Mouse (Mus musculus) neural tube, embryonic 13.5 days (tissue): ENCODE results near the gene Gpr156. TPM values are rescaled to one million over a fixed set of nuclear protein-coding genes. Genes with fewer than 3 reads are reported as not detected.
A peak's percentile ranks its signal among the peaks of the same experiment; 100 is the strongest.

Source experiments
- ATAC-seq: fragments of 200-750 bp; cut with Nextera tagmentation; 2 replicates; pipeline ENCODE4 v1.8.0; 2017; ENCODE audit warnings: low read depth, mild to moderate bottlenecking, moderate TSS enrichment, moderate library complexity
- H3K27ac ChIP-seq: fragments of 300-500 bp; sonication (generic); replicated peaks from 2 replicates; pipeline ENCODE4 v1.5.1; 2015; ENCODE audit warnings: moderate library complexity, mild to moderate bottlenecking, inconsistent platforms
- H3K27me3 ChIP-seq: fragments of 300-500 bp; sonication (generic); 2 replicates; pipeline ENCODE4 v1.6.1; 2015; ENCODE audit warnings: mild to moderate bottlenecking, inconsistent platforms
- H3K36me3 ChIP-seq: fragments of 300-500 bp; sonication (generic); 2 replicates; pipeline ENCODE4 v1.6.1; 2015; ENCODE audit warnings: mild to moderate bottlenecking, inconsistent platforms
- H3K4me1 ChIP-seq: fragments of 300-500 bp; sonication (generic); replicated peaks from 2 replicates; pipeline ENCODE4 v1.6.1; 2015; ENCODE audit warnings: inconsistent platforms
- H3K4me2 ChIP-seq: fragments of 300-500 bp; sonication (generic); 2 replicates; pipeline ENCODE4 v1.6.1; 2015; ENCODE audit warnings: inconsistent platforms, mild to moderate bottlenecking, moderate library complexity
- H3K4me3 ChIP-seq: fragments of 300-500 bp; sonication (generic); 2 replicates; pipeline ENCODE4 v1.5.1; 2015; ENCODE audit warnings: mild to moderate bottlenecking, inconsistent platforms
- H3K9ac ChIP-seq: fragments of 300-500 bp; sonication (generic); 2 replicates; pipeline ENCODE4 v1.6.1; 2015; ENCODE audit warnings: moderate library complexity, mild to moderate bottlenecking, inconsistent platforms
- H3K9me3 ChIP-seq: fragments of 300-500 bp; sonication (generic); 2 replicates; pipeline ENCODE4 v1.6.1; 2016; ENCODE audit warnings: inconsistent platforms
- WGBS: fragments of 180-500 bp; shearing (Covaris S2); methylation state at CpG from one replicate; pipeline ENCODE4 v1.1.7; 2015; 5-methylcytosine and 5-hydroxymethylcytosine counted together
- polyA plus RNA-seq: library from polyadenylated mRNA; unstranded; fragments of >200 nt; fragmentation: Nextera tagmentation; extraction: Ambion mirVana; gene quantifications from 2 replicates; pipeline ENCODE4 v1.2.1, GENCODE M21; 2015

Gpr156 gene
- polyA plus RNA-seq, 1 experiment from 2014 or later, result 6.9 TPM

- H3K4me3 ChIP-seq, result no peak overlapping the region
- H3K27ac ChIP-seq, result no peak overlapping the region
- WGBS, result 77% methylated on average over 3 of the region's 3 CpGs
- no peaks in the 10 kb centered on the region for H3K9me3 ChIP-seq
- no peaks in the 10 kb centered on the region for H3K27me3 ChIP-seq
- H3K4me2 ChIP-seq, result no peak overlapping the region
- ATAC-seq, result no peak
- no peak overlapping the region for H3K9ac ChIP-seq
- H3K4me1 ChIP-seq, result peaks cover 15% of the 10 kb centered on the region
- peaks cover 11% of the 10 kb centered on the region for H3K36me3 ChIP-seq
Measured at GRCm38 (mm10) chr16:37888986-37889385, 27.3 kb upstream of the Gpr156 start.

- no peak overlapping the region for H3K4me3 ChIP-seq
- ATAC-seq, result no peak
- H3K36me3 ChIP-seq, result peaks cover 8% of the 10 kb centered on the region; the same call in 1 of the 2 replicates
- no peak overlapping the region for H3K9ac ChIP-seq
- H3K4me1 ChIP-seq, result peaks cover 15% of the 10 kb centered on the region
- WGBS, result 18% methylated on average over 2 of the region's 2 CpGs
- no peaks in the 10 kb centered on the region for H3K27me3 ChIP-seq
- no peaks in the 10 kb centered on the region for H3K9me3 ChIP-seq
- peak overlapping the region; percentile 28; the same call in 1 of the 2 replicates for H3K27ac ChIP-seq
- no peak overlapping the region for H3K4me2 ChIP-seq
Measured at GRCm38 (mm10) chr16:37892667-37893066, 23.6 kb upstream of the Gpr156 start.

GRCm38 (mm10) chr16:37893381-37893780, 22.9 kb upstream of the Gpr156 start:
- Histone ChIP-seq H3K9me3 (no peaks in the 10 kb centered on the region), H3K4me3 (no peak overlapping the region), H3K27me3 (no peaks in the 10 kb centered on the region), H3K36me3 (peaks cover 8% of the 10 kb centered on the region; the same call in 1 of the 2 replicates), H3K4me2 (no peak overlapping the region), H3K9ac (no peak overlapping the region), H3K27ac (peak overlapping the region; percentile 28; the same call in 1 of the 2 replicates), H3K4me1 (peaks cover 15% of the 10 kb centered on the region)
- 75% methylated on average over 6 of the region's 6 CpGs for WGBS
- no peak for ATAC-seq

GRCm38 (mm10) chr16:37893942-37894341, 22.4 kb upstream of the Gpr156 start:
- peaks cover 15% of the 10 kb centered on the region for H3K4me1 ChIP-seq
- no peaks in the 10 kb centered on the region for H3K27me3 ChIP-seq
- no peaks in the 10 kb centered on the region for H3K9me3 ChIP-seq
- no peak overlapping the region for H3K4me3 ChIP-seq
- no peak overlapping the region for H3K27ac ChIP-seq
- H3K9ac ChIP-seq, result no peak overlapping the region
- WGBS, result 94% methylated on average over 2 of the region's 2 CpGs
- H3K4me2 ChIP-seq, result no peak overlapping the region
- no peak for ATAC-seq
- peaks cover 5% of the 10 kb centered on the region; the same call in 1 of the 2 replicates for H3K36me3 ChIP-seq

GRCm38 (mm10) chr16:37898790-37899189, 17.5 kb upstream of the Gpr156 start:
- H3K4me2 ChIP-seq, result no peak overlapping the region
- ATAC-seq, result no peak

GRCm38 (mm10) chr16:37899357-37899756, 16.9 kb upstream of the Gpr156 start:
- 24% methylated on average over 2 of the region's 2 CpGs for WGBS
- Histone ChIP-seq H3K4me1 (0 out of 2 replicates have a peak, but pooled peaks cover 6% of the 10 kb centered on the region), H3K27ac (peak overlapping the region; percentile 33; the same call in 1 of the 2 replicates), H3K4me2 (no peak overlapping the region), H3K36me3 (no peaks in the 10 kb centered on the region), H3K9me3 (no peaks in the 10 kb centered on the region), H3K27me3 (no peaks in the 10 kb centered on the region), H3K4me3 (no peak overlapping the region), H3K9ac (no peak overlapping the region)
- peak; percentile 32; the same call in 1 of the 2 replicates for ATAC-seq

More at GRCm38 (mm10) chr16:37898790-37899189, 17.5 kb upstream of the Gpr156 start:
- Histone ChIP-seq H3K9me3 (no peaks in the 10 kb centered on the region), H3K4me3 (no peak overlapping the region), H3K4me1 (0 out of 2 replicates have a peak, but pooled peaks cover 6% of the 10 kb centered on the region), H3K27me3 (no peaks in the 10 kb centered on the region), H3K27ac (no peak overlapping the region), H3K9ac (no peak overlapping the region), H3K36me3 (no peaks in the 10 kb centered on the region)
- WGBS, result 73% methylated on average over 5 of the region's 5 CpGs

GRCm38 (mm10) chr16:37901318-37901717, 15.0 kb upstream of the Gpr156 start:
- Histone ChIP-seq H3K9ac (no peak overlapping the region), H3K27me3 (no peaks in the 10 kb centered on the region), H3K27ac (no peak overlapping the region), H3K4me2 (no peak overlapping the region), H3K4me3 (no peak overlapping the region), H3K4me1 (0 out of 2 replicates have a peak, but pooled peaks cover 6% of the 10 kb centered on the region), H3K9me3 (no peaks in the 10 kb centered on the region), H3K36me3 (no peaks in the 10 kb centered on the region)
- no peak for ATAC-seq
- 40% methylated on average over 11 of the region's 11 CpGs for WGBS

- Histone ChIP-seq H3K27ac (no peak overlapping the region), H3K4me2 (no peak overlapping the region), H3K36me3 (no peaks in the 10 kb centered on the region), H3K4me3 (no peak overlapping the region), H3K27me3 (no peaks in the 10 kb centered on the region), H3K4me1 (no peaks in the 10 kb centered on the region), H3K9me3 (no peaks in the 10 kb centered on the region), H3K9ac (no peak overlapping the region)
- WGBS, result 87% methylated on average over 3 of the region's 3 CpGs
- ATAC-seq, result no peak
Measured at GRCm38 (mm10) chr16:37906456-37906855, 9.8 kb upstream of the Gpr156 start.

- no peak for ATAC-seq
- H3K4me1 ChIP-seq, result peaks cover 5% of the 10 kb centered on the region; the same call in 1 of the 2 replicates
Measured at GRCm38 (mm10) chr16:37911086-37911485, 5.2 kb upstream of the Gpr156 start.

GRCm38 (mm10) chr16:37916818-37917201, 514 bp downstream of the Gpr156 start:
- Histone ChIP-seq H3K9ac (peak overlapping the region; percentile 79), H3K4me3 (peak overlapping the region; percentile 61), H3K9me3 (no peaks in the 10 kb centered on the region), H3K4me2 (peak overlapping the region; percentile 82), H3K4me1 (peaks cover 32% of the 10 kb centered on the region), H3K27ac (no peak overlapping the region), H3K27me3 (no peaks in the 10 kb centered on the region; the same call in 1 of the 2 replicates), H3K36me3 (no peaks in the 10 kb centered on the region)
- peak; percentile 15; the same call in 1 of the 2 replicates for ATAC-seq
- 11% methylated on average over 7 of the region's 7 CpGs for WGBS

More at GRCm38 (mm10) chr16:37911086-37911485, 5.2 kb upstream of the Gpr156 start:
- H3K36me3 ChIP-seq, result no peaks in the 10 kb centered on the region
- no peak overlapping the region for H3K4me3 ChIP-seq
- no peak overlapping the region for H3K27ac ChIP-seq
- H3K9me3 ChIP-seq, result no peaks in the 10 kb centered on the region
- WGBS, result 88% methylated on average over 1 of the region's 1 CpGs
- no peaks in the 10 kb centered on the region; the same call in 1 of the 2 replicates for H3K27me3 ChIP-seq
- no peak overlapping the region for H3K4me2 ChIP-seq
- no peak overlapping the region for H3K9ac ChIP-seq

GRCm38 (mm10) chr16:37919000-37919399, 2.7 kb downstream of the Gpr156 start:
- Histone ChIP-seq H3K4me2 (no peak overlapping the region), H3K27ac (no peak overlapping the region), H3K4me3 (no peak overlapping the region), H3K36me3 (no peaks in the 10 kb centered on the region), H3K27me3 (no peaks in the 10 kb centered on the region; the same call in 1 of the 2 replicates), H3K4me1 (peaks cover 32% of the 10 kb centered on the region), H3K9me3 (no peaks in the 10 kb centered on the region), H3K9ac (no peak overlapping the region)
- ATAC-seq, result no peak
- 85% methylated on average over 6 of the region's 6 CpGs for WGBS

GRCm38 (mm10) chr16:37920842-37921409, 4.6 kb downstream of the Gpr156 start:
- Histone ChIP-seq H3K9ac (no peak overlapping the region), H3K4me2 (no peak overlapping the region), H3K27me3 (no peaks in the 10 kb centered on the region), H3K9me3 (no peaks in the 10 kb centered on the region), H3K27ac (peak overlapping the region; percentile 49), H3K4me1 (peaks cover 31% of the 10 kb centered on the region), H3K36me3 (no peaks in the 10 kb centered on the region), H3K4me3 (no peak overlapping the region)
- WGBS, result 39% methylated on average over 8 of the region's 8 CpGs
- ATAC-seq, result peak; percentile 21; the same call in 1 of the 2 replicates
